Mouse (Mus musculus) adrenal gland (tissue): ENCODE measurements around the gene Coro7.
"Not testable (repeated sequence)": the region's sequence is repeated elsewhere in the genome, so short reads cannot be mapped to it uniquely, and the experiment has no call there.

ENCODE experiments used
- intact Hi-C: fragments of 180-260 bp; cut with DNase I; formaldehyde crosslinking; loops from one replicate; pipeline ENCODE4 v1.15.1; 2025

Coro7 gene

GRCm38 (mm10) chr16:4596141-4596728, 83.3 kb downstream of the Coro7 start:
- intact Hi-C loops, result no loop called here

- intact Hi-C loops, result no loop called here
Measured at GRCm38 (mm10) chr16:4595527-4595963, 84.0 kb downstream of the Coro7 start.

- intact Hi-C loops, result no loop called here
Measured at GRCm38 (mm10) chr16:4594814-4595526, 84.6 kb downstream of the Coro7 start.

- intact Hi-C loops, result no loop called here
Measured at GRCm38 (mm10) chr16:4593971-4594813, 85.4 kb downstream of the Coro7 start, which contains the start of gene Glis2. Gene Glis2 (plus strand): TSS chr16:4594713.

GRCm38 (mm10) chr16:4592909-4593875, 86.4 kb downstream of the Coro7 start:
- intact Hi-C loops, result no loop called here

- intact Hi-C loops, result no loop called here
Measured at GRCm38 (mm10) chr16:4590236-4590635, 89.3 kb downstream of the Coro7 start.

GRCm38 (mm10) chr16:4587516-4588210, 91.9 kb downstream of the Coro7 start:
- intact Hi-C loops, result no loop called here

- intact Hi-C loops, result no loop called here
Measured at GRCm38 (mm10) chr16:4586531-4587123, 93.0 kb downstream of the Coro7 start.

- intact Hi-C loops, result no loop called here
Measured at GRCm38 (mm10) chr16:4585642-4586530, 93.7 kb downstream of the Coro7 start.

- intact Hi-C loops, result no loop called here
Measured at GRCm38 (mm10) chr16:4584438-4584837, 95.1 kb downstream of the Coro7 start.

- intact Hi-C loops, result no loop called here
Measured at GRCm38 (mm10) chr16:4583807-4584206, 95.8 kb downstream of the Coro7 start.

- intact Hi-C loops, result not testable (repeated sequence)
Measured at GRCm38 (mm10) chr16:4581179-4581578, 98.4 kb downstream of the Coro7 start.

GRCm38 (mm10) chr16:4578630-4579029, 100.9 kb downstream of the Coro7 start:
- intact Hi-C loops, result no loop called here

GRCm38 (mm10) chr16:4576873-4577272, 102.7 kb downstream of the Coro7 start:
- intact Hi-C loops, result no loop called here
